Mouse (Mus musculus): ENCODE measurements around the gene Adgrv1.

DNA sequence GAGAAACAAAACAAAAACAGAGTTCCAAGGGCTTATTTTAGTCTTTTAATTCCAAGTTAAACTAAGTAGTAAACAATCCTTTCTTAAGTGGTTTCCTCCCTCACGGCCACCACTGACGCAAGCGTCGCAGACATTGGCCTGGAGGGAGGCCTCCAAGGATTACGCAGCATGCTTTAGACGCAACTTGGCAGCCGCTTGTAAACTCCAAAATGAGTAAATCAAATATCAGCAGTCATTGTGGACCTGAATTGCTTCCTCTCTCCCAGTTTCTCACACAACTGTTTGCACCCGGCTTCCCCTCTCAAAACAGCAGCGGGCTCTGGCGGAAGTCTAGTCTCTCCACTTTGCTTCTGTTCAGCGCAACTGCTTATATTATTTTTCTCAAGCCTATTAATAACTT is 280.7 kb downstream of the Adgrv1 start:
- TF ChIP-seq TAL1 (IDR thresholded peaks at IDR 0.05; ENCODE audit: low read length) (no peak), GATA1 (IDR thresholded peaks at IDR 0.05; ENCODE audit: low read length) (no peak)
